Mouse (Mus musculus) right cerebral cortex, postnatal 25 days (tissue): ENCODE results near the gene Elp6.
"Not testable (repeated sequence)": the region's sequence is repeated elsewhere in the genome, so short reads cannot be mapped to it uniquely, and the experiment has no call there.

Source experiments
- DNase-seq: peaks from one replicate; pipeline ENCODE4 v3.0.0; 2022

The Elp6 gene

DNA sequence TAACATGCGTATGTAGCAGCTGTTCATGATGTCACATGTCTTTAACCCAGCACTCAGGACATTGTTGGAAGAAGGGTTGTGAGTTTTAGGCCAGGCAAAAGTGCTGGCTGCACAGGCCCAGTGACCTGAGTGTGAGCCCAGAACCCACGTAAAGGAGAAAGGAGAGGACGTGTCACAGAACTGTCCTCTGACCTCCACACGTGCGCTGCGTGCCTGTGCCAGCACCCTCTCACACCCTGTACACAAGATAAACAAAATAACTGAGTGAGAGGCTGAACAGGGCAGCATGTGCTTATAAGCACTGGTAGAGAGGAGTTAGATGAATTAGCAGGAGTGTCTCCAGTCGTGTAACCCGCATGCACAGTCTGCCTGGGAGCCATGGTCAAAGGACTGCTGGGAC is 11.5 kb downstream of the Elp6 start:
- DNase-seq = no peak

DNA sequence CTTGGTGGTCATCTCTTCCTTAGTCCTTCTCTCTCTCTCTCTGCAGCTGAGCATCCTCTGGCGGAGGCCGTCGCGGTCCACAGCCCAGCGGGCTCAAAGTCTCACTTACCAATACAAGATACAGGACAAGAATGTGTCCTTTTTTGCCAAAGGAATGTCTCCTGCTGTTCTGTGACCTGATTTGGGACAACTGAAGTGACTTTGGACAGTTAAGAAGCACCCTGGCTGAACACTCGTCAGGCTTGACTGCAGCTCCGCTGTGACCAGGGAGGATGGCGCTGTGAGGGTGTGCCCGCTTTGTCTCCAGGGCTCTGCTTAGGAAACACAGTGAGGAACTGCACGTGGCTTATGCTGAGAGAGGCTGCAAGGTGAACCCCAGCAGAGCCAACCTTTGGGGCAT is 15.8 kb downstream of the Elp6 start:
- no peak for DNase-seq

DNA sequence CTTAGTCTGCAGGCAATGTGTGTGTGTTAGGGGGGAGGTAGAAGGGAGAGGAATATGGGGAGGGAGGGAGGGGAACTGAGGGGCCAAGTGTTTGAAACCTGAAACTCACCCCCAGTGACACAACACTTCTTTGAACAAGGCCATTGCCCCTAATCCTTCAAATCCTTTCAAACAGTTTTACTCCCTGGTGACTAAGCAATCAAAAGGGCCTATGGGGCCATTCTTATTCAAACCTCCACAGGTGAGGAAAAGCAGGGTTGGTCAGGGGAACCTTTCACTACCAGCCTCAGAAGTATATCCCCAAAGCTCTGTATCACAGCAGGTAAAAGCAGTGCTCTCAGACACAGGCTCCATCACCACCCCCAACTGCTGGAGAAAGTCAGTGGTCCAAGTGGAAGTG is 18.0 kb downstream of the Elp6 start:
- no peak for DNase-seq

DNA sequence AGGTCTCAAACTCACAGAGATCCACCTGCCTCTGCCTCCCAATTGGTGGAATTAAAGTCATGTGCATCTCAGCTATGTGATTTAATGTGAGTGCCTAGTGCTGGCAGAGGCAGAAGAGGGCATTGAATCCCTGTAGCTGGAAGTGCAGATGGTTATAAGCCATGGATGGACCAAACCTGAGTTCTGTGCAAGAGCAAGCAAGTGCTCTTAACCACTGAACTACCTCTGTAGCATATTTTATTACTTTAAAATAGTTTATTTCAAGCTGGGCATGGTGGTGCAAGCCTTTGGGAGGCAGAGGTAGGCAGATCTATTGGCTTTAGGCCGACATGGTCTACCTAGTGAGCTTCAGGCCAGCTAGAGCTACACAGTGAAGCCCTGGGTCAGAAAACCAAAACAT is 19.2 kb downstream of the Elp6 start:
- DNase-seq = no peak

DNA sequence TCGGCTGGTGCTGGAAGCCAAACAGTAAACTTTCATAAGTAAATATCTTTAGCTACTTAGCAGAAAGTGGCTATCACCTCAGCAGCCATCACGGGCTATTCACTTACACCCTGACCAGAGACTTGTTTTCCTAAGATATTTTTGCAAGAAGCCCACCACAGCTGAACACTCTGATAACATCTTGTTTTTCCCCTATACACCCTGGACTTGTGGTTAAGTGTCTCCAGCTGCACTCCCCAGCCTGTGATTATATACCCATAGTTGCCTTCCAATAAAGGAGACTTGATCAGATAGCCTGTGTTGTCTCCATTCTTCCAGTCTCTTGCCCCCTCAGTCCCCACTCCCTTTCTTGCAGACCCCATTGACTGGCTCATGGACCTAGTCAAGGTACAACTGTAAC is 23.2 kb downstream of the Elp6 start:
- no peak for DNase-seq

DNA sequence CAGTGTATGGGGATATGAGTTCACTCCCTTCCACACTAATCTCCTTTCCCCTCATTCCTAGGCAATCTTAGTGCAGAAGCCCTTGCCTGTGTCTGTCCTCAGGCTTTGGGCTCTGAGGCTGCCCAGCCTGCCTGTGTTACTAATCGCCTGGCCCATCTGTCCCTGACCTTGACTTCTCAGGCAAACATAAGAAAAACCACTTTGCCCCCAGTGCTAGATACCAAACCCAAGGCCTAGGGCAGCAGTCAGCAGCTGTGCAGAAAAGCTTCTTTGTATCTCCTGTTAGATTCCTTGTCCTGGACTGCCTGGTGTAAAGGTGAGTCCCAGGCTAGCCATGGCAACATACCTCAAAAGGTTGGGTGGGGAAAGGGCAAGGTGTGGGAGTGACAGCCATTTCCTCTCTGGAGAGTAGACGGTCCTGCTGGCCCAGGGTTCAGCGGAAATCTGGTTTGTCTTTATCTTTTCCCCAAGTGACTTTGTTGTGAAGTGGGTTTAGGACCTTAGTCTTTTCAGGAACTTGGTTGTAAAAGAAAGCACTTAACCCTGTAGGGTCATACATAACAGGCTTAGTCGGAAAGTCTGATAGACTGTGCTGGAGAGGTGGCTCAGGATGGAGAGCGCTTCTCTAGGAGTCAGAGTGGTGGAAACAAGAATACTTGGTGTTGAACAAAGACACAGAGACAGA is 24.1 kb downstream of the Elp6 start:
- no peak for DNase-seq

DNA sequence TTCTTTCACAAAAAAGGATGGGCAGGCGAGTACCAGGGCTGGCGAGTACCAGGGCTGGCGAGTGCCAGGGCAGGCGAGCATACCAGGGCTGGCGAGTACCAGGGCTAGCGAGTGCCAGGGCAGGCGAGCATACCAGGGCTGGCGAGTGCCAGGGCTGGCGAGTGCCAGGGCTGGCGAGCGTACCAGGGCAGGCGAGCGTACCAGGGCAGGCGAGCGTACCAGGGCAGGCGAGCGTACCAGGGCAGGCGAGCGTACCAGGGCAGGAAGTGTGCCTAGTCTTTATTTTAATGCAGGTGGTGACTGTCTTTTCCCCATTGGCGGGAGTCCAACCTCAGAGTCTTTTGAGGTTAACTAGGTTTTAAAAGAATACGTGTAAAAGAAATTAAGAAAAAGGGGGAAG is 24.7 kb downstream of the Elp6 start:
- no peak for DNase-seq

DNA sequence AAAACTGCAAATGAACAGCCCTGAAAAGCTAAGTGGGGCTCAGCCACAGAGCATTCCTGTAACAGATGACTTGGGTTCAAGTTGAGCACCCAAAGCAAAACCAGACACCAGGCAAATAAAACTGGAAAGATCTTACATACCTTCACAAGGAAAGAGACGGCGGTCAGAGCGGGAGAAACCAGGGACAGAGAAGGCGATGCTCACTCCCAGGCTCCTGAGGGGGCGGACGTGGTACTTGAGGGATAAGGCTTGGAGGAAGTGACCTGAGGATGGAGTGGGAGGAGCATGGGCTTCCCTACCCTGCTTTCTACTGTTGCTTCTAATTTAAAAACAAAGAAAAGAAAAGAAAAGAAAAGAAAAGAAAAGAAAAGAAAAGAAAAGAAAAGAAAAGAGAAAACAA is 25.4 kb downstream of the Elp6 start:
- no peak for DNase-seq

DNA sequence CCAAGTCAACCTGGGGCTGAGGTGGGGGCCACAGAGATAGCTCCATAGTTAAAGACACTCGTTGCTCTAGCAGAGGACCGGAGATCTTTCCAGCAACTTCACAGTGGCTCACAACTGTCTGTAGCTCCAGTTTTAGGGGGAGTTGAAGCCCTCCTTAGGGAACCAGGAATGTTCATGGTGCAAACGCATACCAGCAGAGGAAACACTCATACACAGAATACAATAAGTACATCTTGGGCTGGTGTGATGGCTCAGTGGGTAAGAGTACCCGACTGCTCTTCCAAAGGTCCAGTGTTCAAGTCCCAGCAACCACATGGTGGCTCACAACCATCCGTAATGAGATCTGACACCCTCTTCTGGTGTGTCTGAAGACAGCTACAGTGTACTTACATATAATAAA is 25.9 kb downstream of the Elp6 start:
- not testable (repeated sequence) for DNase-seq

DNA sequence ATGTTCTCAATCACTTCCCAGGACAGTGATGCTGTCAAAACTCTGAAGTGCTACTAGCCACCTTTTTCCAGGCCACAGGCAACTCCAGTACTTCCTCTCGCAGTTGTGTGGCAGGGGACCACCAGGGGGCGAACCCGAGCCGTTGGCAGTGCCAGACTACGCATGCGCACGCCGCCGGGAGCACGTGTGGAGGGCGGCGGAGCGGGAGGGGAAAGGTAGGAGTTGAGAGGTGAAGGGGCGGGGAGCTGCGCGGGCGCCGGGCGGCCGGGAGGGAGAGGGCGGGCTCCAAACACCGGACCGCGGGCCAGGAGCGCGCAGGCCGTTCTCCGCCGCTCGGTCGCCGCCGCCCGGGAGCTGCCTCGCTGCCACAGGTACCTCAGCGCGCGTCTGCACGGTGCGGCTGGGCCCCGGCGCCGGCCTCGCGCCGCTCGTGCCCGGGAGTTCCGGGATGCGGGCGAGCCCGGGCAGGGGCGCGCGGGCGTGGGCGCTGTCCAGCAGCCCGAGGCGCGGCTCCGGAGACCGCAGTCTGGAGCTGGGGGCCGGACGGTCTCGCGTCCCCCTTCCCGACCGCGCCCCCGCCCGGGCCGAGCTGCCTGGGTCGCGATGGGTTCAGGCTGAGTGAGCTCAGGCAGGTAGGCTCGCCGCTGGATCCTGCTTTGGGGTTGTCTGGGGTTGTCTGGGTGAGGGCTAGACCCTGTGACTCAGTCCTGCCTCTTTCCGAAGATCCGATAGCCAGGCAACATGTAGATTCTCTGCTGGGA is 28.3 kb downstream of the Elp6 start, which contains the start of gene Scap:
Gene Scap, plus strand, starts transcription at position 154 of the 761 bp plus-strand sequence.
- peak; percentile 96 for DNase-seq

DNA sequence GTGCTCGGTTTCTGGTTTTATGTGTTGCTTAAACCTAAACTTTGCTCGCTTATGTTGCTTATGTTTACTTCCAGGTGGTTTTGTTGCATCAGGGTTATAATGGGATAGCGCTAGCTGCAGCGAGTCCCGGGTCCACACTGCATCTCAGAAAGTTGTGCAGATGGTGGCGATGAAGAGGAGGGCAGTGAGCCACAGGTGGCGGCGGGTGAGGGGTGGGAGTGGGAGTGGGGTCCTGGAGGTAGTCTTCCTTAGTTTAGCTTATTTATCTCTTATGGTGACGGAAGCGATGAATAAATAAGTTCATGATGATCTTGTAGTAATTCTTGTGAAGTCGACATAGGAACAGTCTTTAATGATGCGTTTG is 28.9 kb downstream of the Elp6 start:
- DNase-seq = no peak

DNA sequence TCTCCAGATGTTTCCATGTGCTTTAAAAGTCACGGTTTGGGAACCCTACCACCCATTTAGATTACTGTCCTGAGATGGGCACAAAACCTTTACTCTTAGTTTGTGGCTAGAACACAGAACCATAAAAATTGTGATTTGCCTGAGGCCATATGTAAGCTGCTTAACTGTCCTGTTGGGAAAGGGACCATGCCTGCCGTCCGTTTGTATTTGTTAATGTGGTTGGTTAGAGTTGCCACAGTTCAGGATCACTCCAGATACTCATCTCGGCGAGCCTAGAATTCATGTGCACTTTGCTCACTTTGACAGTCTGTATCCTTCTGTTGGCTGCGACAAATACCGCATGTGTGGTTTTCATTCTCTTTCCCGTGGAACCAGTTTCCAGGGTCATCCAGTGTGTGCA is 29.9 kb downstream of the Elp6 start:
- no peak for DNase-seq

DNA sequence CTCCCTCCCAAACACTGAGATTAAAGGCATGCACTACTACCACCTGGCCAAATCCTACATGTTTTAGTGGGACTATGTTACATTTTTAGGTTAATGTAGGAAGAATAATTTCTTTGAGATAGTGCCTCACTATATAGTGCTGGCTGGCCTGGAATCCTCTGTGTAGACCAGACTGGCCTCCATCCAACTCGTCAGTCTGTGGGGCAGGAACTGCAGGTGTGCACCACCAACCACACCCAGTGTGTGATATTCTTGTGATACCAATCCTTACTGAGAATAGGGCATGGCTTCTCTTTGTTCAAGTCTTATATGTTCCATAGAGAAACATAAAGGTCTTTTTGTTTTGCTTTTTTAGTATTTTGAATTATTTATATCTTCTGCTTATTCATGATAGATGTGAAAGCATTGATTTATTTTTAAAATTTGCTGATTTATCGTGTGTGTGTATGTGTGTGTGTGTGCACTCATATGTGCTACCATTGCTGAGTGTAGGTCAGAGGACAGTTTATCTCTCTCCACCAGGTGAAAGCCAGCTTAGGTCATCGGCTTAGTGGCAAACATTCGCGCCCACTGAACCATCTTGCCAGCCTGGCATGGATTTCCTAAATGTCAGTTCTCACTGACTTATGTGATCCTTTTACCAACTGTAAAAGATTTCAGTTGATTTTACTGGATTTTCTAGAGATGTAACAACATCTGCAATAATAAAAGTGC is 35.2 kb downstream of the Elp6 start:
- no peak for DNase-seq

DNA sequence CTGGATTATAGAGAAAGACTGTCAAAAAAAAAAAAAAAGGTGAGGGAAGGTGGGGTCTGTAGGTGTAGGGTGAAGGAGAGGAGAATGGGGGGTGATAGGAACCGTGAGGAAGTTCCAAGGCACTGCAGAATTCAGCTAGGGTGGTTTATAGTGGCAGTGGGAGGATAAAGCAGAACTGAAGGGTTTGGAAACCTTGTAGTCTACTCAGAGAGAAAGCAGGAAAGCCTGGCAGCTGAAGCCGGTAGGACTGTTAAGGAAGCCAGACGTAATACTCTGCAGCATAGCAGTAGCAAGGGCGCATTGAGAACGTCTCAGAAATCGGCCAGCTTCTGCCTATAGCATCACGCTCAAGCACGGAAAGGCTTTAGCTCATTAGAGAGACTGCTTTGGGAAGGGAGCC is 37.0 kb downstream of the Elp6 start:
- DNase-seq = no peak

DNA sequence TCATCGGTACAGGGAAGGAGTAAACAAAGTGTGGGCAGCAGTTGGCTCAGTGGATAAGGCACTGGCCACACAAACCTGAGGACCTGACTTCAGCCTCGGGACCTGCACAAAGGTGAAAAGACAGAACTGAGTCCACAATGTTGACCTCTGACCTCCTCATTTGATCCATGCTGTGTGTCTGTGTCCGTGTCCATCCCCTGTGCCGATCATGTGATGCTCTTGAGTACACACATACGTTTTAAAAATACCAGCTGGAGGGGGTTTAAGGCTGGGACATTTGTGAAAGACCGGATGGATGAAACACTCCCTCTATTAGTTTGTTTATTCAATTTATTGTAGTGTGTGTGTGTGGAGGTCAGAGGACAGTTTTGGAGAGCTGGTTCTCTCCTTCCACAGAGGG is 38.8 kb downstream of the Elp6 start:
- no peak for DNase-seq

DNA sequence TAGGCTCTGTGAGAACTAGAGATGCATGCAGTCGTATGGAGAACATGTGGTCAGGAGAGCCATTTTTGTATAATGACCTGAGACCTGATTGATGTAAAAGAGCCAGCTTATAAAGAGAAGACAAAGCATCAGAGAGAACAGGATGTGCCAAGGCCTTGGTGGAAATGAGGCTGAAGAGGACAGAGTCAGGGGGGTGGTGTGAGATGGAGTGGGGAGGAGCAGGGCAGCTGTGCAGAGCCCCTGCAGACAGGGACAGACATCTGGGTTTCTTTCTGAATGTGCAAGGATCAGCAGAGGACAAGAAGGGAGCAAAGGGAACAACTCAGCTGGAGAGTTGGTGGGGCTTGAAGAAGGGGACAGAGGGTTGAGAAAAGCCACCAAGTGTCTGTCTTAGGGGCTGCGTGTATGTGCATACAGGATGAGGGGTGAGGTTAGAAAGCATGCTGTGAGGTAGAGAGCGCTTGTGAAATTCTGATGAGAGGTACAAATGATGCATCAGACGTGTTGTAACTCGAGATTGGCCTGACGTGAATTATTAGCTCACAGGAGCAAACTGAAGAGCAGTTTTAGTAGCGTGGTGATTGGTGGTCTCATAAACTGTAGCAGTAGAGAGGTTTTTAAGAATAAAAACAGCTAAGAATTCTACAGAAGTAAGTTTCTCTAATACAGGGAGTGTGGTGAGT is 40.2 kb downstream of the Elp6 start:
- DNase-seq = no peak

DNA sequence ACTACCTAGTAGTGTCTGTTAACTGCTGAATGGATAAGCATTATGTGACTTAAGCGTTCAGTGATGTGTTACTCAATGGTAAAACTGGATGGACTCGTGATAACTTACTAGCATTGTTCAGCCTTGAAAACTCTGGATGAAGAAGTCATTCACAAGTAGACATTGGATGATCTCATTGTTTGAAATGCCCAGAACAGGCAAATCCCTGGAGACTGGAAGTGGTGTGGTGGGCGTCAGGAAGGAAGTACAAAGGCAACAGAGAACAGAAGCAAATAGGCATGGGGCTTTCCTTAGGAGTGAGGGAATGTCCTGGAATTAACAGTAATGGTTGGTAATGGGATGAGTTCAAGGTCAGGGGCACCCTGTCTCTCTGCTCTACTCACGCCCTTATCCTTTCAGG is 43.9 kb downstream of the Elp6 start:
- DNase-seq = no peak

DNA sequence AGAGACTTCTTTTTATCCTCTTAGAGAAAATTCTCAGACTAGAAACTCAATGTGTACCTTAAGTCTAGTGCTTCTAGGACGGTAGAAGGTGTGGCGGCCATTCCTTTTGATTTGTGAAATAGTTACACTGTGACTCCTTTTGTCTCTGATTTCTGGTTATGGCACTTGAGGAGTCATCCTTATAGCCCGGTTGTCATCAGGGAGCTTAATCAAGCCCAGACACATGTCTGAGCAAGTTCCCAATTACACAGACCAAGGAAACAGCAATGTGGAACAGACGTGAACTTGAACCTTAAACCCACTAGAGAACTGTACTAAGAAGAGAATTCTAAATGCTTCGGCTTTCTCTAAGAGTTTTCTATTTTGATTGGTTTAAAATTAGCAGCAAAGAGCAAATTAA is 45.2 kb downstream of the Elp6 start:
- DNase-seq = no peak

DNA sequence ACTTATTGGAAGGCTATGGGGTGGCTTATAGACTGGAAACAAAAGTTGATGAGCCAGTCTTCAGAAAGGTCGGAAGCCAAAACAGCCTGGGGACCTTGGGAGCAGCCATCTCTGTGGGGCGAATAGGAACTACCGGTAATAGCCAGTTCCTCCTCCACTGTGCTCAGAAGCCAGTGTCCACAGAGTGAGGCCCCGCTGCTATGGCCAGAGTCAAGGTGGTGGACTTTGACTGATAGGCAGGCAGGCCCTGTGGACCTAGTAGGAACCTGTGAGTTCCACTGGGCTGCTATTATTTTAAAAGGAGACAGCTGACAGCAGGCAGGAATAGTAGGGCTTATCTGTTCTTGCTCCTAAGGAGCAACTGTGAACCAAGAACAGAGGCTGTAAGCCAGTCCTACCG is 45.6 kb downstream of the Elp6 start:
- no peak for DNase-seq

DNA sequence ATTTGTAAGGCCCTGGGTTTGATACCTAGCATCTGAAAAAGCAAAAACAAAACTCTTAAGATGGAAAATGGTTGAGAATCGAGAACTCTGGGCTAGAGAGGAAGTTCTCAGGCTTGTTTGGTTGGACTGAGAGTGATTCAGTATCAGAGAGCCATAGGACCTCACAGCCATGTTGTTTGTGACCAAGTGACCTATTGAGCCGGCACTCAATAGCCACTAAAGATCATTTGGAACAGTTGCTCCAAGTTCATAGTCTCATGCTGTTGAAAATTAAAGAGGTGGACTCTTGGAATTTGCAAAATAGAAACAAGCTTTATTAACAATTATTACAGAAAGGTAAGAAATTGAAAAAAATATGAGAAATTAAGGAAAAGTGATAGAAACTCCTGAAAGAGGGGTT is 46.4 kb downstream of the Elp6 start:
- no peak for DNase-seq

DNA sequence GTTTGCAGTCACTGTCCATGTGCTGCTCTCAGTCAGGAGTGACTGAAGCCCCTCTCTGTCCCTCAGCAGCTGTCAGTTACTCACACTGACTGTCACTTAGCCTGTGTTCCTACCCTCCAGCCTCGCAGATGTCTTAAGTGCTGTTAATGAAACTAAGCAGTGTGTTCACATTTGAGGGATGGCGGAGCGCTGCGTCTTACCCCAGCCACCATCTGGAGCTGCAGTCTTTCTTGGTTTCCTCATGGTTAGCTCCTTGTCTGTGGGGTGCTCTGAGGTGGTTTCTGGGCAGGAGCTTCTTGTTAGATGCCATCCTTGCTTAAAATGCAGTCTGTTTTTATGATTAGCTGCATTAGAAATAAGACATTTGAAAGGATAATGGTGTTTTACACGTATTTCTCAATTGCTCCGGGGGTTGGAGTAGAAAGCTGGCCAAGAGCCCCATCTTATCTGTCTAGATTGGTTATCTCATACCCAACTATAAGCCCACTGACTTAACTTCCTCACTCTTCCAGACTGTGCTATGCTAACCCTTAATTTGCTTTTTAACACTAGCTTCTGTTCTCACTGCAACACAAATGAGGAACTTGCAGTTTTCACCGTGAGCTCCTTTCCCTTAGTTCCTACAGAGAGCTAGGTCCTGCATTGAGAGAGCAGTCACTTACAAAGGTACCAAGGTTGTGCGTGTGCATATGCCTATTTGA is 47.1 kb downstream of the Elp6 start:
- DNase-seq = no peak

DNA sequence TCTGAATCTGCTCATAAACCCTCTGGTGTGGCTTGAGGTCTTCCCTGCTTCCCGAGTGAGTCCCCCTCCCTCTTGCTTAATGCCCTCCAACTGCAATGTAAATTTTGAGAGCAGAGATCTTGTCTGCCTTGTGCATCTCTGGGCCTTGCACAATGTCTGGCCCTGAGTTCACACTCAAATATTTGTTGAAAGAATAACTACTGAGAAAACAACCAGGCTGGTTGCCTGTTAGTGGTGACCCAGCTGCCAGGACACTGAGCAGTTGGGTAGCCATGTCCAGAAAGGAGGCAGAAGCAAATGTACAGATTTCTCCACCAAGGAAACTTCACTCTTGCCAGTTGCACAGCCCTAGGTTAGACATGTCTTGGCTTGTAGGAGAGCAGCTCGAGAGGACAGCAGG is 53.4 kb downstream of the Elp6 start:
- DNase-seq = no peak

DNA sequence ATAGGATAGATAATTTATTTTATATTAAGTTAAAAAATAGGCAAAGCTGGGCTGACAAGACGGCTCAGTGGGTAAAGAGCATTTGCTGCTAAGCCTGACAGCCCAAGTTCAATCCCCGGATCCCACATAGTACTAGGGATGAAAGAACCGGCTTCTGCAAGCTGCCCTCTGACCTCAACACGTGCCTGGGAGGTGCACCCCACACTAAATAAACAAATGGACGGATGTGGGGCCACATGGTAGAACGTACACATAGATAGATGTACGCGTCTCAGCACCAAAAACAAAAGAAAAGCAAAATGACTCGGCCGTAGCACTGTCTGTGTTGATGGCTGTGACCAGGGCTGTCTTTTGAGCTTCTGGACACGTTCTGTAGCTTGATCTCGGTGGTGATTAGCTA is 56.3 kb downstream of the Elp6 start:
- DNase-seq = no peak
